Mouse (Mus musculus): ENCODE data around the gene Rel.

- no peak for TF ChIP-seq CTCF (IDR thresholded peaks at IDR 0.05; ENCODE audit: control insufficient read depth, insufficient read depth, insufficient read length)
- TF ChIP-seq MAX (IDR thresholded peaks at IDR 0.05): no peak
- no peak for TF ChIP-seq USF1 (IDR thresholded peaks at IDR 0.05; ENCODE audit: low read depth)
- TF ChIP-seq MYOD1 (IDR thresholded peaks at IDR 0.05; ENCODE audit: control insufficient read depth, insufficient read length, low read depth): no peak
- no peak for TF ChIP-seq FOSL1 (IDR thresholded peaks at IDR 0.05; ENCODE audit: insufficient read depth, low read length, poor library complexity, severe bottlenecking)
- no peak for TF ChIP-seq CEBPB (IDR thresholded peaks at IDR 0.05; ENCODE audit: low read depth)
- TF ChIP-seq MYOG (IDR thresholded peaks at IDR 0.05; ENCODE audit: control insufficient read depth, extremely low read depth, insufficient read length): no peak
These were observed 11.3 kb upstream of the Rel start for GRCm38 (mm10) chr11:23782038-23782437.

All from C2C12 (cell line).